Mouse (Mus musculus) liver, embryonic 11.5 days (tissue): ENCODE measurements around the gene Msl1. TPM values are rescaled to one million over a fixed set of nuclear protein-coding genes. Genes with fewer than 3 reads are reported as not detected.
A peak's percentile ranks its signal among the peaks of the same experiment; 100 is the strongest.

ENCODE experiments used
- ATAC-seq: fragments of 200-750 bp; cut with Nextera tagmentation; replicated peaks from 2 replicates; pipeline ENCODE4 v1.8.0; 2017; ENCODE audit warnings: moderate number of reproducible peaks, mild to moderate bottlenecking, moderate TSS enrichment, moderate library complexity; ENCODE audit not compliant: low FRiP score
- DNase-seq: peaks from one replicate; pipeline ENCODE4 v3.0.0-alpha.2; 2017; ENCODE audit warnings: low spot score
- H3K27ac ChIP-seq: fragments of 300-500 bp; sonication (generic); 2 replicates; pipeline ENCODE4 v1.5.1; 2014; ENCODE audit warnings: mild to moderate bottlenecking, low read depth, low read length, control low read depth
- H3K27me3 ChIP-seq: fragments of 300-500 bp; sonication (generic); replicated peaks from 2 replicates; pipeline ENCODE4 v1.6.1; 2014; ENCODE audit warnings: low read length, mixed read lengths; ENCODE audit not compliant: control insufficient read depth, insufficient read depth
- H3K36me3 ChIP-seq: fragments of 300-500 bp; sonication (generic); 2 replicates; pipeline ENCODE4 v1.6.1; 2014; ENCODE audit warnings: mild to moderate bottlenecking, low read length, moderate library complexity, mixed read lengths; ENCODE audit not compliant: control insufficient read depth, insufficient read depth
- H3K4me1 ChIP-seq: fragments of 300-500 bp; sonication (generic); replicated peaks from 2 replicates; pipeline ENCODE4 v1.6.1; 2014; ENCODE audit warnings: low read length, mixed read lengths; ENCODE audit not compliant: control insufficient read depth, insufficient read depth
- H3K4me2 ChIP-seq: fragments of 300-500 bp; sonication (generic); 2 replicates; pipeline ENCODE4 v1.6.1; 2014; ENCODE audit warnings: mild to moderate bottlenecking, control low read depth, moderate library complexity
- H3K4me3 ChIP-seq: fragments of 300-500 bp; sonication (generic); 2 replicates; pipeline ENCODE4 v1.5.1; 2014; ENCODE audit warnings: low read depth, low read length, control low read depth
- H3K9ac ChIP-seq: fragments of 300-500 bp; sonication (generic); 2 replicates; pipeline ENCODE4 v1.6.1; 2014; ENCODE audit warnings: low read depth, low read length, control low read depth
- H3K9me3 ChIP-seq: fragments of 300-500 bp; sonication (generic); 2 replicates; pipeline ENCODE4 v1.6.1; 2016; ENCODE audit warnings: low read length, inconsistent platforms, mixed read lengths; ENCODE audit not compliant: control insufficient read depth
- WGBS: fragments of 180-500 bp; shearing (Covaris S2); extraction: QIAGEN DNeasy Blood & Tissue Kit; methylation state at CpG from one replicate; pipeline ENCODE4 v1.1.7; 2014; 5-methylcytosine and 5-hydroxymethylcytosine counted together
- polyA plus RNA-seq: library from polyadenylated mRNA; unstranded; fragments of >200 nt; fragmentation: Nextera tagmentation; extraction: Ambion mirVana; gene quantifications from 2 replicates; pipeline ENCODE4 v1.2.1, GENCODE M21; 2014

The Msl1 gene
- polyA plus RNA-seq, 1 experiment from 2014 or later = 17.7 TPM

DNA sequence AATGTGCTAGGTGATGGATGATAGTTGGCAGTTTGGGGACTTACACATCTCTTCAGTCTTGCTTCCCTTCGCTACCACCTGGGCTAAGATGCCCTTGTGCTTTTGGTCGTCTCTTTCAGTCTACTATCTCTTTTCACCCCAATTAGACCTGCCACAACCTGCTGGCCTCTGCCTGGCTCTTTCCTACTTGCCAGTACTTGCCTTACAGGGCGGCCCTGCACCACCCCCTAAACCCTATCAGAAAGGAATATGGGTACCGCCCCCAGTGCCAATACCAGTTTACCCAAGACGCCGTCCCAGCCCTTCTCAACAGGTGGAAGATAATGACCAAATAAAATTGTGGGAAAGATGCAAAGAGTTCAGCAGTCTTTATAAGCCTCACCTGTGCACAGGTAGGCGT, 40.8 kb downstream of the Msl1 start:
- Histone ChIP-seq H3K4me2 (peak overlapping the region; percentile 96), H3K27ac (no peak overlapping the region), H3K9me3 (no peaks in the 10 kb centered on the region), H3K36me3 (peaks cover 12% of the 10 kb centered on the region; the same call in 1 of the 2 replicates), H3K27me3 (peaks cover 30% of the 10 kb centered on the region), H3K4me1 (peaks cover 19% of the 10 kb centered on the region), H3K9ac (peak overlapping the region; percentile 28), H3K4me3 (peak overlapping the region; percentile 64)
- WGBS = 27% methylated on average over 7 of the region's 7 CpGs
- DNase-seq (no peak), ATAC-seq (peak; percentile 56; the same call in 1 of the 2 replicates)

DNA sequence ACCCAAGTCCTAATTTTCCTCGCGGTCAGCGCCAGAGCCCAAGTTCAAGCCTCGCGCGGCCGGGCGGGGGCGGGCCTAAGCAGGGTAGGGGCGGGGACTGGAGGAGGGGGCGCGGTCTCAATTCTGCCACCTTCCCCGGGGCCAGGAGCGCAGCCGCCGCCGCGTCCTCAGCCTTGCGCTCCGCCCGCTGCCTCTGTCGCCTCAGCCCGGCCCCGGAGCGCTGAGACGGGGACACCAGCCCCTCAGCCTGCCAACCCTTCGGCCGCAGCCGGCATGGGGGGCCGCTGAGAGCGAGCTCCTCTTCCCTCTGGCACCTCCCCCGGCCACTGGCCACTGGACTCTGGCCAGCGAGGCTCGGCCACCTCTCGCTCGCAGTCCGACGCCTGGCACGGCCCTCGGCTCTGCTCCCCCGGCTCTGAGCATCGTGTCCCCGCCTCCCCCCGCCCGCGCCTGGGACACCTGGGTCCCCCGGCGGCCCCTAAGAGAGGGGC, 41.4 kb downstream of the Msl1 start, which contains the start of gene Rapgefl1:
Rapgefl1 (plus strand) TSS at position 135 of the 491 bp plus-strand sequence.
- peak within 1 kb of the TSS; percentile 66 for H3K9ac ChIP-seq
- peaks cover 19% of the 10 kb centered on the region for H3K4me1 ChIP-seq
- no peaks in the 10 kb centered on the region for H3K9me3 ChIP-seq
- WGBS = under 1% methylated on average over 47 of the region's 48 CpGs
- ATAC-seq = peak; percentile 93
- peak; percentile 89 for DNase-seq
- H3K4me3 ChIP-seq = peak within 1 kb of the TSS; percentile 64
- peak within 1 kb of the TSS; percentile 96 for H3K4me2 ChIP-seq
- H3K36me3 ChIP-seq = peaks cover 6% of the 10 kb centered on the region; the same call in 1 of the 2 replicates
- no peak within 1 kb of the TSS for H3K27ac ChIP-seq
- peaks cover 30% of the 10 kb centered on the region for H3K27me3 ChIP-seq

DNA sequence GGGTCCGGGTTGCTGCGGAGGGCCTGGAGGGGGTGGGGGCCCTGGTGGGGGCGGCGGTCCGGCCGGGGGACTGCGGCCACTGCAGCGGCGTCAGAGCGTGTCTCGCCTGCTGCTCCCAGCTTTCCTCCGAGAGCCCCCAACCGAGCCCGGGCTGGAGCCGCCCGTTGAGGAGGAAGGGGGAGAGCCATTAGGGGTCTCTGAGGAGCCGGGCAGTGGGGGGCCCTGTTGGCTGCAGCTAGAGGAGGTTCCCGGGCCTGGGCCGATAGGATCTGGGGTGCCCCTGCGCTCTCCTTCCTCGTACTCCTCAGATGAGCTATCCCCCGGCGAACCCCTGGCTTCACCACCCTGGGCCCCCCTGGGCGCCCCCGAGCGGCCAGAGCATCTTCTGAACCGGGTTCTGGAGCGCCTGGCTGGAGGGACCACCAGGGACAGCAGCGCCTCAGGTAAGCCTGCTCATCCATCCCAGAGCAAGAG, 42.0 kb downstream of the Msl1 start:
- peak overlapping the region; percentile 64 for H3K4me3 ChIP-seq
- peak overlapping the region; percentile 96 for H3K4me2 ChIP-seq
- peaks cover under 1% of the 10 kb centered on the region; the same call in 1 of the 2 replicates for H3K36me3 ChIP-seq
- ATAC-seq (no peak), DNase-seq (peak; percentile 49)
- peak overlapping the region; percentile 66 for H3K9ac ChIP-seq
- no peak overlapping the region for H3K27ac ChIP-seq
- WGBS = 3% methylated on average over 29 of the region's 29 CpGs
- peaks cover 30% of the 10 kb centered on the region for H3K27me3 ChIP-seq
- H3K9me3 ChIP-seq = no peaks in the 10 kb centered on the region
- H3K4me1 ChIP-seq = peaks cover 19% of the 10 kb centered on the region

- Histone ChIP-seq H3K4me3 (no peak overlapping the region), H3K27me3 (peaks cover 30% of the 10 kb centered on the region)
These were observed 42.6 kb downstream of the Msl1 start for GRCm38 (mm10) chr11:98837917-98838316.

GRCm38 (mm10) chr11:98838512-98838911, 43.2 kb downstream of the Msl1 start:
- Histone ChIP-seq H3K4me3 (no peak overlapping the region), H3K27me3 (peaks cover 30% of the 10 kb centered on the region), H3K9ac (no peak overlapping the region), H3K4me2 (no peak overlapping the region), H3K9me3 (no peaks in the 10 kb centered on the region), H3K27ac (no peak overlapping the region), H3K36me3 (no peaks in the 10 kb centered on the region; the same call in 1 of the 2 replicates), H3K4me1 (peaks cover 19% of the 10 kb centered on the region)
- WGBS = 80% methylated on average over 9 of the region's 9 CpGs
- ATAC-seq (no peak), DNase-seq (no peak)

More at GRCm38 (mm10) chr11:98837917-98838316, 42.6 kb downstream of the Msl1 start:
- Histone ChIP-seq H3K4me2 (no peak overlapping the region; the same call in 1 of the 2 replicates), H3K9ac (no peak overlapping the region), H3K4me1 (peaks cover 19% of the 10 kb centered on the region), H3K27ac (no peak overlapping the region), H3K36me3 (no peaks in the 10 kb centered on the region; the same call in 1 of the 2 replicates), H3K9me3 (no peaks in the 10 kb centered on the region)
- 51% methylated on average over 11 of the region's 11 CpGs for WGBS
- ATAC-seq = no peak
- DNase-seq = no peak

GRCm38 (mm10) chr11:98839402-98839801, 44.1 kb downstream of the Msl1 start:
- Histone ChIP-seq H3K36me3 (no peaks in the 10 kb centered on the region; the same call in 1 of the 2 replicates), H3K27me3 (peaks cover 30% of the 10 kb centered on the region), H3K9ac (no peak overlapping the region), H3K4me3 (no peak overlapping the region), H3K4me1 (peaks cover 19% of the 10 kb centered on the region), H3K9me3 (no peaks in the 10 kb centered on the region), H3K27ac (no peak overlapping the region), H3K4me2 (no peak overlapping the region)
- no peak for DNase-seq
- 42% methylated on average over 6 of the region's 6 CpGs for WGBS
- ATAC-seq = no peak

- H3K4me3 ChIP-seq = no peak overlapping the region
- peaks cover 30% of the 10 kb centered on the region for H3K27me3 ChIP-seq
- no peak overlapping the region for H3K4me2 ChIP-seq
- no peak overlapping the region for H3K27ac ChIP-seq
- H3K9ac ChIP-seq = no peak overlapping the region
- ATAC-seq (no peak), DNase-seq (no peak)
- no peaks in the 10 kb centered on the region for H3K9me3 ChIP-seq
- 67% methylated on average over 10 of the region's 10 CpGs for WGBS
- no peaks in the 10 kb centered on the region for H3K36me3 ChIP-seq
- H3K4me1 ChIP-seq = peaks cover 19% of the 10 kb centered on the region
These were observed 44.6 kb downstream of the Msl1 start for GRCm38 (mm10) chr11:98839897-98840296.

- Histone ChIP-seq H3K27ac (no peak overlapping the region), H3K36me3 (no peaks in the 10 kb centered on the region), H3K4me3 (no peak overlapping the region), H3K9me3 (no peaks in the 10 kb centered on the region), H3K27me3 (peaks cover 11% of the 10 kb centered on the region), H3K9ac (no peak overlapping the region), H3K4me2 (no peak overlapping the region), H3K4me1 (peaks cover 5% of the 10 kb centered on the region; the same call in 1 of the 2 replicates)
- ATAC-seq (no peak), DNase-seq (no peak)
- WGBS = 56% methylated on average over 13 of the region's 13 CpGs
These were observed 50.7 kb downstream of the Msl1 start for GRCm38 (mm10) chr11:98846016-98846415.
